Mouse (Mus musculus): ENCODE results near the gene Tnrc6a. TPM values are rescaled to one million over a fixed set of nuclear protein-coding genes. Genes with fewer than 3 reads are reported as not detected.

Gene Tnrc6a
- polyA plus RNA-seq, 1 experiment from 2014 or later, result 54.5 TPM

- DNase-seq (ENCODE audit: low spot score) (no peak), ATAC-seq (replicated peaks; ENCODE audit: low FRiP score, low TSS enrichment, low read depth) (no peak)
- Histone ChIP-seq H3K27ac (ENCODE audit: low read depth) (no peak overlapping the region), H3K4me3 (ENCODE audit: low read depth, low read length) (no peak overlapping the region), H3K4me1 (replicated peaks; ENCODE audit: control insufficient read depth, insufficient read depth, low read length) (peaks cover 17% of the 10 kb centered on the region), H3K27me3 (replicated peaks; ENCODE audit: control insufficient read depth, insufficient read depth, low read length) (no peaks in the 10 kb centered on the region), H3K9ac (ENCODE audit: low read length) (no peak overlapping the region), H3K36me3 (ENCODE audit: control insufficient read depth, insufficient read depth, low read length) (no peaks in the 10 kb centered on the region), H3K4me2 (ENCODE audit: low read length) (no peak overlapping the region), H3K9me3 (ENCODE audit: control insufficient read depth, low read length) (no peaks in the 10 kb centered on the region)
- WGBS, result 74% methylated on average over 7 of the region's 7 CpGs
Observed at GRCm38 (mm10) chr7:123217448-123218354, 94.0 kb downstream of the Tnrc6a start.

DNA sequence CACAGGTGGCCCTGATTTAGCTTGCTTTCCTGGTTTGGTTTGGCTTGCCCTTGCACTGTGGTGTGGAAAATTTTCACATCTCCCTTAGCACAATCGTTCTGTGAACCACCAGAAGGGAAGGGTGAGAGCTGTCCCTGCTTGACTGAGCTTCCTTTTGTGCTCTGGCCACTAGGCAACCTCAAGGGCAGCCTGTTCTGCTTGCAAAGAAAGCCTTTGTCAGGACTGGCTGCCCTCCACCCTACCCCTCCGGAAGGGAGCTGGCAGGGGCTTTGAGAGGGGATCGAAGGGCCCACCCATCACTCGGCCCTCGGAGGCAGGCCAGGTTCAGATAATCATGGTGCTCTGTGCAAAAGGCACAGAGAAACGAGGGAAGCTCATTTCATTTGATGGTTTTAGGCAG, 94.9 kb downstream of the Tnrc6a start:
- no peak overlapping the region for H3K27ac ChIP-seq (ENCODE audit: low read depth)
- no peaks in the 10 kb centered on the region for H3K36me3 ChIP-seq (ENCODE audit: control insufficient read depth, insufficient read depth, low read length)
- DNase-seq (ENCODE audit: low spot score) (no peak), ATAC-seq (replicated peaks; ENCODE audit: low FRiP score, low TSS enrichment, low read depth) (no peak)
- no peak overlapping the region for H3K4me2 ChIP-seq (ENCODE audit: low read length)
- H3K4me1 ChIP-seq (replicated peaks; ENCODE audit: control insufficient read depth, insufficient read depth, low read length), result peaks cover 17% of the 10 kb centered on the region
- H3K27me3 ChIP-seq (replicated peaks; ENCODE audit: control insufficient read depth, insufficient read depth, low read length), result no peaks in the 10 kb centered on the region
- 44% methylated on average over 6 of the region's 6 CpGs for WGBS
- no peak overlapping the region for H3K4me3 ChIP-seq (ENCODE audit: low read depth, low read length)
- no peaks in the 10 kb centered on the region for H3K9me3 ChIP-seq (ENCODE audit: control insufficient read depth, low read length)
- H3K9ac ChIP-seq (ENCODE audit: low read length), result no peak overlapping the region

DNA sequence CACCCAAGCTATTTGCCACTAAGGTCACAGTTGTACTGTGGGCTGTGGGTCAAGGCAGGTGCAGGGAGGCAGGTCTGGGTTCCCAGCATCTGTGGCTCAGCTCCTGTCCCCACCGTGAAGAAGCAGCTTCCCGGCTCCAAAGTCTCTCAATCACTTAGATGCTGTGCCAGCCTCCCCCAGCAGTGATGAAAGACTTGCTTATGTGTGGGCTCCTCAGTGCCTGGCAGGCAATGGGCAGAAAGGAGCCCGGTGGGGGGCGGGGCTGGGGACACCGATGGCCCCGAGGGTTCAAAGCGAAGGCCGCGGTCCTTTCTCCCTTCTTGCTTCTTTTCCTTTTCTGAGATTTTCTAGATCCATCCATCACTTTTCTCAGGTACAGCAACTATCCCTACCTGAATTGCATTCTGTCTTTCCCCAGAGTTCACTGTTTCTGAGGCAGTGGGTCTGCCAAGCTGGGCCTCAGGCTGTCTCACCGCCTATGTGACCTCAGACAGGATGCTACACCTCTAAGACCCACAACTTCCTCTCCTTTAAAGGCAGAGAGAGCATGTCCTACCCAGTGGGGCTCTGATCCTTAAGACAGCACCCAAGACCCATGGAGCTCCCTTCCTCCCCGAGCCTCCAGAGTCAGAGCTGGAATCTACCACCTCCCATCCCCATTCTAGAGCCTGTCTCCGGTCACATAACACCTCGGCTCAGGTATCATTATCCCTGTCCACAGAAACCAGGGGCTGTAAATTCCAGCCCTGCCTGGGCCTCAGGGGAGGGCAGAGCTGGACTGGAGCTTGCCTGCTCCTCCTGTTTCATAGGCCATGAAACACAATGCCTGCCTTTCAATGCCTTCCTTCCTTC, 96.3 kb downstream of the Tnrc6a start:
- H3K4me2 ChIP-seq (ENCODE audit: low read length), result no peak overlapping the region

DNA sequence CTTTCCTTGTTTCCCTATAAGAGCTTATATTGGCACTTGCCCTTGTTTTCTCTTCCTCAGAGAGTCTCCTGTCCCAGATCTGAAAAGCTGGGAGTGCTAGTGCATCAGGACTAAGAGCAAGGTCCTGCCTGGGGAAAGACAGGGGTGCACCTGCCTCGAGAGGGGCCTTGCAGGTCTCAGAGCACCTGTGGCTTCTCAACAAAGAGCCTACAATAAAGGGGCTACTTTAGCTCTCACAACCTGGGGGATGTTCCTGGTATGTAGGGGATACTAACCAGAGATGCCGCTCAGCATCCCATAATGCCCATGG, 96.9 kb downstream of the Tnrc6a start:
- Histone ChIP-seq H3K27me3 (replicated peaks; ENCODE audit: control insufficient read depth, insufficient read depth, low read length) (no peaks in the 10 kb centered on the region), H3K27ac (ENCODE audit: low read depth) (peak overlapping the region; percentile 62; the same call in 1 of the 2 replicates), H3K4me2 (ENCODE audit: low read length) (no peak overlapping the region), H3K4me1 (replicated peaks; ENCODE audit: control insufficient read depth, insufficient read depth, low read length) (0 out of 2 replicates have a peak, but pooled peaks cover 5% of the 10 kb centered on the region), H3K9ac (ENCODE audit: low read length) (no peak overlapping the region), H3K4me3 (ENCODE audit: low read depth, low read length) (no peak overlapping the region), H3K36me3 (ENCODE audit: control insufficient read depth, insufficient read depth, low read length) (no peaks in the 10 kb centered on the region), H3K9me3 (ENCODE audit: control insufficient read depth, low read length) (no peaks in the 10 kb centered on the region)
- ATAC-seq (replicated peaks; ENCODE audit: low FRiP score, low TSS enrichment, low read depth) (no peak), DNase-seq (ENCODE audit: low spot score) (no peak)
- 63% methylated on average over 2 of the region's 2 CpGs for WGBS

More for the DNA sequence above, 96.3 kb downstream of the Tnrc6a start:
- no peak overlapping the region for H3K4me3 ChIP-seq (ENCODE audit: low read depth, low read length)
- 63% methylated on average over 13 of the region's 13 CpGs for WGBS
- peak overlapping the region; percentile 62; the same call in 1 of the 2 replicates for H3K27ac ChIP-seq (ENCODE audit: low read depth)
- peaks cover 5% of the 10 kb centered on the region; the same call in 1 of the 2 replicates for H3K4me1 ChIP-seq (replicated peaks; ENCODE audit: control insufficient read depth, insufficient read depth, low read length)
- H3K36me3 ChIP-seq (ENCODE audit: control insufficient read depth, insufficient read depth, low read length), result no peaks in the 10 kb centered on the region
- H3K27me3 ChIP-seq (replicated peaks; ENCODE audit: control insufficient read depth, insufficient read depth, low read length), result no peaks in the 10 kb centered on the region
- ATAC-seq (replicated peaks; ENCODE audit: low FRiP score, low TSS enrichment, low read depth) (peak; percentile 56; the same call in 1 of the 2 replicates), DNase-seq (ENCODE audit: low spot score) (no peak)
- H3K9me3 ChIP-seq (ENCODE audit: control insufficient read depth, low read length), result no peaks in the 10 kb centered on the region
- H3K9ac ChIP-seq (ENCODE audit: low read length), result no peak overlapping the region

DNA sequence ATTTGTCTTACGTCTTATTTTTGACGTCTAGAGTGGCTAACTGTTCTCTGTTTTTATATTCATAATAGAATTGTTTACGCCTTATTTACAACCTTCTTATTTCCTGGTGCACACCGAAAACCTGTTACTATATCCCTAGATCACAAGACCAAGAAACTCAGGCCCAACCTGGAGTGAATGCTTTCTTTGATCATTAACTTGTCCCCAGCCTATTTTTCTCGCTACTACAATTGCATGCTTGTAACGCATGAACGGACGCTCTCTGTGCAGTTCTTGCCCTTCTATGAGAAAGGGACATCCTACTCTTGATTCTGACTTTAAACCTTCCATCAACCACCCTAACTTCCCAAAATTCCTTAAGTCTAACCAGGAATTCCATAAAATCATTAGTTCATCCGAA, 100.4 kb downstream of the Tnrc6a start:
- H3K36me3 ChIP-seq (ENCODE audit: control insufficient read depth, insufficient read depth, low read length), result no peaks in the 10 kb centered on the region
- no peak for ATAC-seq (replicated peaks; ENCODE audit: low FRiP score, low TSS enrichment, low read depth)

GRCm38 (mm10) chr7:123225159-123225558, 101.5 kb downstream of the Tnrc6a start:
- 77% methylated on average over 4 of the region's 4 CpGs for WGBS
- Histone ChIP-seq H3K4me2 (ENCODE audit: low read length) (no peak overlapping the region), H3K4me3 (ENCODE audit: low read depth, low read length) (no peak overlapping the region), H3K36me3 (ENCODE audit: control insufficient read depth, insufficient read depth, low read length) (no peaks in the 10 kb centered on the region), H3K27me3 (replicated peaks; ENCODE audit: control insufficient read depth, insufficient read depth, low read length) (no peaks in the 10 kb centered on the region), H3K4me1 (replicated peaks; ENCODE audit: control insufficient read depth, insufficient read depth, low read length) (0 out of 2 replicates have a peak, but pooled peaks cover 5% of the 10 kb centered on the region), H3K9me3 (ENCODE audit: control insufficient read depth, low read length) (no peaks in the 10 kb centered on the region), H3K9ac (ENCODE audit: low read length) (no peak overlapping the region), H3K27ac (ENCODE audit: low read depth) (no peak overlapping the region)
- no peak for ATAC-seq (replicated peaks; ENCODE audit: low FRiP score, low TSS enrichment, low read depth)
- no peak for DNase-seq (ENCODE audit: low spot score)

More for the DNA sequence above, 100.4 kb downstream of the Tnrc6a start:
- Histone ChIP-seq H3K27ac (ENCODE audit: low read depth) (no peak overlapping the region), H3K9ac (ENCODE audit: low read length) (no peak overlapping the region), H3K27me3 (replicated peaks; ENCODE audit: control insufficient read depth, insufficient read depth, low read length) (no peaks in the 10 kb centered on the region), H3K4me3 (ENCODE audit: low read depth, low read length) (no peak overlapping the region), H3K9me3 (ENCODE audit: control insufficient read depth, low read length) (no peaks in the 10 kb centered on the region), H3K4me1 (replicated peaks; ENCODE audit: control insufficient read depth, insufficient read depth, low read length) (0 out of 2 replicates have a peak, but pooled peaks cover 5% of the 10 kb centered on the region), H3K4me2 (ENCODE audit: low read length) (no peak overlapping the region)
- no peak for DNase-seq (ENCODE audit: low spot score)
- 76% methylated on average over 9 of the region's 9 CpGs for WGBS

DNA sequence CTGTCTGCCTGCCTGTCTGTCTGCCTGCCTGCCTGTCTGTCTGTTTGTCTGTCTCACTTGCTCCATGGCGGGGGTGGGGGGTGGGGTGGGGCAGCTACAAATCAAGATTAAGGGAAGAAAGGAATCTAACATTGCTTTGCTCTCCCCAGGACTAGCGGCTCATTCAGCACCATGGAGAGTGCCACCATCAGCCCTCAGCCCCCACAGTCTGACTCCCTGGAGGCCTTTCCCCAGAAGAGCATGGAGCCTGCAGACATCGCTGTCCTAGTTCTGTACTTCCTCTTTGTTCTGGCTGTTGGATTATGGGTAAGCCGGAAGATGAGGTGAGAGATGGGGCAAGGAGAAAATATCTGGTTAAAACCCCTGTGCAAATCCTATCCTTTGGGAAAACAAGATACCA, 111.8 kb downstream of the Tnrc6a start:
- Histone ChIP-seq H3K27ac (ENCODE audit: low read depth) (no peak overlapping the region), H3K9me3 (ENCODE audit: control insufficient read depth, low read length) (no peaks in the 10 kb centered on the region), H3K27me3 (replicated peaks; ENCODE audit: control insufficient read depth, insufficient read depth, low read length) (no peaks in the 10 kb centered on the region), H3K36me3 (ENCODE audit: control insufficient read depth, insufficient read depth, low read length) (no peaks in the 10 kb centered on the region), H3K4me2 (ENCODE audit: low read length) (no peak overlapping the region), H3K4me3 (ENCODE audit: low read depth, low read length) (no peak overlapping the region), H3K9ac (ENCODE audit: low read length) (no peak overlapping the region), H3K4me1 (replicated peaks; ENCODE audit: control insufficient read depth, insufficient read depth, low read length) (no peaks in the 10 kb centered on the region)
- peak; percentile 79 for DNase-seq (ENCODE audit: low spot score)
- WGBS, result 28% methylated on average over 4 of the region's 4 CpGs
- ATAC-seq (replicated peaks; ENCODE audit: low FRiP score, low TSS enrichment, low read depth), result no peak

DNA sequence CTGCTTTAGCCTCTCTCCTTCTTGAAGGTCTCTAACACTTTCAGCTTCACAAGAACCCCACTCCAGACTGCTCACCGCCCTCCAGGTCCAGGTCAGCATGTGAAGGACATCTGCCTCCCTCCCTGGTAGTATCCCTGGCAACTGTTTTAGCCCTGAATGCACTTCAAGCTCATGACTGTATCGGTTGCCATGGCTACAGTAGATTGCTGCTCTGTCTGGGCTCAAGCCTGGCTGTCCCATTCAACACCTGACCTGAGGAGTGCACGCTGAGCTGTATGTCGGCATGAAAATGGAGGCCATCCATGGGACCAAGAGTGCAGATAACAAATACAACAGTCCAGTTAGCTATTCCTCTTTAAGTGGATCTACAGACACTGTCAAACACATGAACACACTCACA, 114.9 kb downstream of the Tnrc6a start:
- H3K9ac ChIP-seq (ENCODE audit: low read length), result no peak overlapping the region
- no peak for ATAC-seq (replicated peaks; ENCODE audit: low FRiP score, low TSS enrichment, low read depth)
- WGBS, result 79% methylated on average over 4 of the region's 4 CpGs
- no peak for DNase-seq (ENCODE audit: low spot score)
- no peak overlapping the region for H3K27ac ChIP-seq (ENCODE audit: low read depth)
- H3K9me3 ChIP-seq (ENCODE audit: control insufficient read depth, low read length), result no peaks in the 10 kb centered on the region
- H3K27me3 ChIP-seq (replicated peaks; ENCODE audit: control insufficient read depth, insufficient read depth, low read length), result no peaks in the 10 kb centered on the region
- H3K36me3 ChIP-seq (ENCODE audit: control insufficient read depth, insufficient read depth, low read length), result no peaks in the 10 kb centered on the region
- H3K4me2 ChIP-seq (ENCODE audit: low read length), result no peak overlapping the region
- H3K4me3 ChIP-seq (ENCODE audit: low read depth, low read length), result no peak overlapping the region
- no peaks in the 10 kb centered on the region for H3K4me1 ChIP-seq (replicated peaks; ENCODE audit: control insufficient read depth, insufficient read depth, low read length)
